Mouse (Mus musculus) bone marrow macrophage, adult 2 months (primary cell): ENCODE measurements around the gene Hspbap1.

Experiments
- CTCF ChIP-seq: IDR thresholded peaks from 2 replicates; pipeline ENCODE4 v1.5.1; 2012; ENCODE audit warnings: low read depth, mild to moderate bottlenecking, low read length, moderate library complexity
- POLR2A ChIP-seq: IDR thresholded peaks from 2 replicates; pipeline ENCODE4 v1.6.1; 2012; ENCODE audit warnings: mild to moderate bottlenecking, low read depth, low read length, borderline replicate concordance

DNA sequence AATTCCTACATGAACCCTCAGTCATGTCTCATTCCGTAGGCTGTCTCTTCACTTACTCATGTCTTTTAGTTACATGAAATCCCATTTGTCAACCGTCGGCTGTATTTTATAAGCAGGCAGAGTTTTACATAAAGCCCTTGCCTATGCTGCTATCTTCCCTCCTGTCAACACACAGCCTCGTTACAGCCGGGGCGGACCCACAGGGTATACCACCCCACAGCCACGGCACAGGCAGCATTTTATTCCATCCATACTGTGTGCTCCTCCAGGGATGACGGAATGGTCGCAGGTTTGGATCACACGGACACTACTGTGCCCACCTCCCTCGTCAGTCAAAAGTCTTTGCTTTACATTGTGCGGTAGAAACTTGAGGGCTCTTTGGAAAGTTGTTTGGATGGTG, 29.8 kb upstream of the Hspbap1 start:
- TF ChIP-seq CTCF (no peak), POLR2A (no peak)
